Mouse (Mus musculus) v-Abl transformed pro-B cells (cell line): ENCODE results near the gene Trim10.

Source experiments
- in situ Hi-C, 2 experiments: fragments of 400-800 bp; cut with MboI; formaldehyde crosslinking; loops; one replicate each; pipeline ENCODE4 v1.15.1; 2025; ENCODE audit not compliant: unreplicated experiment in 2 of 2

Trim10 gene

GRCm38 (mm10) chr17:36856236-36856635, 13.1 kb upstream of the Trim10 start:
- in situ Hi-C loops: no loop called here

GRCm38 (mm10) chr17:36858181-36858580, 11.2 kb upstream of the Trim10 start:
- in situ Hi-C loops: no loop called here

DNA sequence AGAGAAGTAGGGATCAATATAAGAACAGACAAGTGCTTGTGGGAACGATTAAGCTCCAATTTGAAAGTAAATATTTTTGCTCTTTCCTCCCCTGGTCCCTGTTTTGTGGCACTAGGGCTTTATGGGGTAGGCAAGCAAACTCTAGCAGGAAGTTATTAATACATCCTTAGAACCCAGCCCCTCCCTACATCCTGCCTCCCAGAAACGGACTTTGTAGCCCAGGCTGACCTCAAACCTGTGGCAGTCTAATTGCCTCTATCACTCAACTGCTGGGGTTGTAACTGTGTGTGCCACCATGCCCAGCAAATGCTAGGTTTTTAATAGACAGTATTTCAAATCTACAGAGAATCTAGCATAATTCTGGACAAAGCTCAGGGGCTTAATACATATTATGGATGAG, 7.7 kb upstream of the Trim10 start:
- in situ Hi-C loops: no loop called here

DNA sequence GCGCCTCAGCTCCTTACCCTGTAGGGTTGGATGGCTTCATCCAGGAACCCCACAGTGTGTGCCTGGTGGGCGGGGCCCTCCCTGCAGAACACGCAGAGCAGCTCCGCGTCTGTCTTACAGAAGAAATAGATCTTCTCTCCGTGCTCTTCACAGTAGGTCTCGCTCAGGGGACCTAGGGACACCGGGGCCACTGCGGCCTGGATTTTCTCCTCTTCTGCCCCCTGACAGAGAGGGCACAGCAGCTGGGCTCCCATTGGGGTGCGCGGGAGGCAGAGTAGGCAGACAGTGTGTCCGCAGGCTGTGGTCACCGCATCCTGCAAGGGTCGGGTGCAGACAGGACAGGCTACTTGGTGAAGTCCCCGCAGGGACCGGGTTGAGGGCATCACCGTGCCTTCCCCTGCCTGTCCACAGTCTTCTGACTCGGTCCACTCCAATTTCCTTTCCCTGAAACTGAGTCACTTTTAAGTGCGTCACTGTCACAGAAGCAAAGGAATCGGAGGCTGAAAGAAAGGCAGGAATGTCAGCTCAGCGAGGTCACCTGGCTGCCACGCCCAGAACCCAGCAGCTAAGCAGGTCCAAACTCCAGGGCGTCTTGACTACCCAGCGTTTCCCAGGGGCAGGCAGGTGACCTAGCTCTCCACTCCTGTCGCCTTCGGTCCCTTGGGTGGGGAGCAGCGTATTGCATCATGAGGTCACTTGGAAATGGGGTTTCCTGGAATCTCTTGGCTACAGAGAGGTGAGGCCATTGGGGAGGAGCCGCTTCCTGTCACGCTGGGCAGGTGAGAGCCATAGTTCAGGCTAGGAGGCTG, 2.5 kb upstream of the Trim10 start, which contains the start of gene Trim15:
Trim15 (minus strand) TSS at position 492 of the 809 bp plus-strand sequence.
- in situ Hi-C loops: no loop called here

- in situ Hi-C loops: no loop called here
Measured at GRCm38 (mm10) chr17:36868836-36869235, 538 bp upstream of the Trim10 start.

DNA sequence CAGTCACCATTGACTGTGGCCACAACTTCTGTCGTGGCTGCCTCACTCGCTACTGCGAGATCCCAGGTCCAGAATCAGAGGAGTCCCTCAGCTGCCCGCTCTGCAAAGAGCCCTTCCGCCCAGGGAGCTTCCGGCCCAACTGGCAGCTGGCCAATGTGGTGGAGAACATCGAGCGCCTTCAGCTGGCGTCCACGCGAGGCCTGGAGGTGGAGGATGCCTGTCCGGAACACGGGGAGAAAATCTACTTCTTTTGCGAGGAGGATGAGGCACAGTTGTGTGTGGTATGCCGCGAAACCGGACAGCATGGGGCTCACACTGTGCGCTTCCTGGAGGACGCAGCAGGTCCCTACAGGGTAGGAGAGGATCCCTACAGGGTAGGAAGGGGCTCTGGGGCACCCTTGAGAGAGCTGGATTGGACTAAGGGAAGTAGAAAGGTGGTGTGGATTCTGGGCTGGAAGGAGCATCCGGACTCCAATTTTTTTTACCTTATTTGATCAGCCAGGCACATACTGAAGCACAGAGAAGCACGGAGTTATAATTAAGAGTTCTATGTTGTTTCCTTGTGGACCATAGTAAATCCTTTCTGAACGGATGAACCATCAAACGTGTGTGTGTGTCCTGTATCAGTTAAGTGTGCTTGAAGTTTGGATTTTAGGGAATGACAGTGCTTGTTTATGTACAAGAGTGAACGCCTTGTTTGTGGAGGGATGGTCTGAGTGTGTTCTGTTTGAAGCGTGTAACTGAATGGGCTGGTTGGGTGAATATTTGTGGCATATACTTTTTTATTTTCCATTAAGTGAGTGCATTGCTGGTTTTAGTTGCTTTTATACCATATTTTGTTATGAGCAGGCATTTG, 809 bp downstream of the Trim10 start:
- in situ Hi-C loops: no loop called here

DNA sequence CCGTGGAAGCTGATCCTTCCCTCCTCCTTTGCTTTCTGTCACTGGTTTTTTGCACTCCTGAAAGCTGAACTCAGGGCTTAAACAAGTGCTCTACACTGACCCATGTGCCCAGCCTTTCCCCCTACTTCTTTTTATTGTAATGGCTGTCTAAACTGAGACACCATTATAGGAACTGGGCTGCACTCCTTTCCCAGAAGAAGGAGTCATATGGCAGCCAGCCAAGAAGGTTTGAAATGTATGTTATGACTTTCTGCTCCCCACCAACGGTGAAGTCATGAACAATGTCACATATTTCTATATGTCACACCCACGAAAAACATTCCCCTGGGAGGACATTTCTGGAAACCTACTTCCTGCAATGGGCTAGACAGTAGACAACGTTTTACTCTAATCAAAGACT, 5.3 kb downstream of the Trim10 start:
- in situ Hi-C loops: no loop called here

GRCm38 (mm10) chr17:36883350-36883749, 14.0 kb downstream of the Trim10 start:
- in situ Hi-C loops: no loop called here

- in situ Hi-C loops: no loop called here
Measured at GRCm38 (mm10) chr17:36885132-36885790, 15.9 kb downstream of the Trim10 start.

DNA sequence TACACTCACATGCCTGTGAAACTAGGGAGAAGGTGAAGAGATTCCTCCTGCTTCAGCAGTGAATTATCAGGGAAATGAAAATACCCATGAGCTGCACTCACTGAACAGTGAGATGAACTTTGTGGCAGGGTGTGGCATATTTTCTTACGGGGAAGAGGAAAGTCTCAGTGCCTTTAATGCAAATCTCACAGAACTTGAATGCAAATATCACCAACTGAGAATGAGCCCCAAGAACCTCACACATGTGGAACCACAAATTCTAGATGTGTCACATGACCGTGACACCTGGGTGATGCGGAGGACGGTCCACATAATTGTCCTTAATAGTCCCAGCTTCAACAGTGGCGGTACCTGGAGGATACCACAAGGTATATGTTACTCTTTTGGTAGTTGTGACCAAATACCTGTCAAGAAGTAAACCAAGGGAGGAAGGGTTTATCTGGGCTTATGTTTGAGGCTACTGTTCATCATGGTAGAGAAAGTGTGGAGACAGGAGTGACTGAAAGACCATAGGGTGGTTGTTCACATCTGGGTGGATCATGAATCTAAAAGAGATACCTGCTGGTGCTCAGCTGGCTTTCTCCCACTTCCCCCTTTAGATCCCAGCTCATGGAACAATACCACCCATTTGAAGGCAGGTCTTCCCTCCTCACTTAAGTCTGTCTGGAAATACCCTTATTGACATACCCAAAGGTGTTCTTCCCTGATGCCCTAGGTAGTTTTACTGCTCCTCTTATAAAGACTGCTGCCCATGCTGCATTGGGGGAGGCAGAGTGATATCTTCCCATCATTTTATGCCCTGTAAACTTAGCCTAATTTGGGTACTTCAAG, 20.9 kb downstream of the Trim10 start, which contains the start of gene Trim40:
Trim40 (minus strand) TSS at position 51 of the 831 bp plus-strand sequence.
- in situ Hi-C loops: loop anchor here (5.0 kb wide), 1 partner anchor 312 kb away; the partner anchor contains the start of gene Olfr94 (in 2 of the 2)

GRCm38 (mm10) chr17:36891496-36891895, 22.1 kb downstream of the Trim10 start:
- in situ Hi-C loops: loop anchor here (5.0 kb wide), 1 partner anchor 311 kb away; the partner anchor contains the start of gene Olfr94 (in 2 of the 2)

DNA sequence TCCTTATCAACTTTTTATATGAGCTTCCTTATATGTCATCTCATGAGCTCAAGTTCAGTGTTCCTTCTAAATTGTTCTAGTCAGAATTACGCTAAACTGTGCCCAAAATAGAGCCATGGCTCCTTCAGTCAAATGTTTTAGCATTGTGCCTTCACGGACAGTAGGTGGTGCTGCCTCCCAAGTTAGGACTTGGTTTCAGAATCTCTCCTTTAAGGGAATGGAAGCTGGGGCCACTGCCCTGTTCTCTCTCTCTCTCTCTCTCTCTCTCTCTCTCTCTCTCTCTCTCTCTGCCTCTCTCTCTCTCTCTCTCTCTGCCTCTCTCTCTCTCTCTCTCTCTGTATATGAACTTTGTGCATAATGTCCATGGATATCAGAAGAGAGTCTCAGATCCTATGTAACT, 23.0 kb downstream of the Trim10 start:
- in situ Hi-C loops: loop anchor here (5.0 kb wide), 1 partner anchor 310 kb away; the partner anchor contains the start of gene Olfr94 (in 2 of the 2)

GRCm38 (mm10) chr17:36893387-36893786, 24.0 kb downstream of the Trim10 start:
- in situ Hi-C loops: loop anchor here (5.0 kb wide), 1 partner anchor 309 kb away; the partner anchor contains the start of gene Olfr94 (in 2 of the 2)

GRCm38 (mm10) chr17:36896583-36896982, 27.2 kb downstream of the Trim10 start:
- in situ Hi-C loops: no loop called here

- in situ Hi-C loops: no loop called here
Measured at GRCm38 (mm10) chr17:36897065-36897464, 27.7 kb downstream of the Trim10 start.

GRCm38 (mm10) chr17:36897552-36898205, 28.3 kb downstream of the Trim10 start, which contains the start of gene Trim31:
TSS of gene Trim31 (plus strand) at chr17:36898118.
- in situ Hi-C loops: no loop called here

DNA sequence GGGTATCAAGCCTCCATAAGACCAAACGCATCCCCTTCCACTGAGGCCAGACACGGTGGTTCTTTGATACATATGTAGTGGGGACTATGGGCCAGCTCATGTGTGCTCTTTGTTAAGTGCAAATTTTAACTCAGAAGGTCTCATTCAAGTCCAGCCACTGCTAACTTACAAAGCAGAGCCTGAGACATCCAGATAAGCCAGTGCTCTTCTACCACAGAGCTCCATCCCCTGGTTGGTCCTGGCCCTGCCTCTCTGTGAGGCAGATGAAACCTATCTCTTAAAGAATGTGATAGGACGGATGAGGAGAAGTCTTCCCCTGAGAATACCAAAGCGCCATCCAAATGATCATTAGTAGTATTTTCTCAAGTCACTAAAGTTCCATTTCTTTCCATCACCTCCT, 30.0 kb downstream of the Trim10 start:
- in situ Hi-C loops: no loop called here

- in situ Hi-C loops: loop anchor here in 1 of 2 experiments (25.0 kb wide), 1 partner anchor 538 kb away; the partner anchor contains the start of gene H2-M10.3
Measured at GRCm38 (mm10) chr17:36900001-36900400, 30.6 kb downstream of the Trim10 start.

DNA sequence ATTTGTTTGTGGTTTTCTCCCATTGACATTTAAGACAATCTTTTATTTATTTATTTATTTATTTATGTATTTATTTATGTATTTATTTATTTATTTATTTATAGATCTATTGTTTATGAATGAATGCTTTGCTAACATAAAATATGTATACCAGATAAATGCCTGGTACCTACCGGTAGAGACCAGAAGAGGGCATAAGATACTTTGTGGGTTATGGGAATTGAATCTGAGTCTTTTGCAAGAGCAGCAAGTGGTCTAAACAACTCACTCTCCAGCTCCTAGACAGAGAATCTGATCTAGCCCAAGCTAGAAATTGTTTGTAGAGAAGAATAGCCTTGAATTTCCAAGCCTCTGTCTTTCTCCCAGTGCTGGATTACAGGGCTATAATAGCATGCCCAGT, 31.3 kb downstream of the Trim10 start:
- in situ Hi-C loops: loop anchor here in 1 of 2 experiments (25.0 kb wide), 1 partner anchor 538 kb away; the partner anchor contains the start of gene H2-M10.3
